Mouse (Mus musculus): ENCODE data around the gene Pla1a.

GRCm38 (mm10) chr16:38394191-38394618 is 38.7 kb downstream of the Pla1a start:
- TF ChIP-seq POLR2A (IDR thresholded peaks at IDR 0.05; ENCODE audit: borderline replicate concordance, control insufficient read depth, low read depth, low read length) (no peak), CTCF (IDR thresholded peaks at IDR 0.05; ENCODE audit: control insufficient read depth, insufficient read depth, low read length) (no peak)
